Mouse (Mus musculus) spleen, adult 2 months (tissue): ENCODE measurements around the gene Pcdh9.

Source experiments
- CTCF ChIP-seq: fragments of 200-500 bp; IDR thresholded peaks from 2 replicates; pipeline ENCODE4 v1.5.1; 2011; ENCODE audit warnings: mild to moderate bottlenecking, inconsistent platforms; ENCODE audit not compliant: insufficient read depth, insufficient read length, insufficient replicate concordance; ENCODE audit errors: extremely low read depth
- POLR2A ChIP-seq: fragments of 200-500 bp; IDR thresholded peaks from 2 replicates; pipeline ENCODE4 v1.6.1; 2011; ENCODE audit warnings: low read depth, low read length, inconsistent platforms

DNA sequence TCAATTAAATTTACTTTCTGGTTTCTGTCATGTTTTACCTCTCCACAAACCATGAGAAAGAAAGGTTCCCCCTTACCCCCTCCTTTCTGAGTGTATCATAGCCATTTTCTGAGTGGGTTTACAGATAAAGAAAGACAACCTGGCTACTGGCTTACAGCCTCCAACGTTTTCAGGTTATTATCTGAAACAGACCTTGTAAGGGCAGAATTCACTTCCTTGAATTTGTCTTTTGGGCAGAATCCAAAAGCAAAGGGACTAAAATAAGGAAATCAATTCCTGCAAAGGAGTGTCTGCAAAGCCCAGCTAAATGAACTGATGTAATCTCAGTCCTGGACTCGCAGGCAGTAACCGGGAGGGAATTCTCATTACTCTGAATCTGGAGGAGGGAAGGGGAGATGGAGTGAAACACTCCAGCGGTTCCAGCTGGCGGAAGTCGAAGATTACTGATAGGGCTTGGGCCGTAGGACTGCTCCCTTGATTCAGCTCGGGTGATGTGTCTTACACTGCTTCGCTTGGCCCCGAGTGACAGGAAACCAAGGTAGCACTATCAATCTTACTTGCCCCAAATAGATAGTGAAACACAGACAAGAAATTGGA, 156.3 kb downstream of the Pcdh9 start:
- TF ChIP-seq CTCF, result no peak
- no peak for TF ChIP-seq POLR2A
